ENCODE assay signal across 8 mouse cellular contexts in the genomic region with DNA sequence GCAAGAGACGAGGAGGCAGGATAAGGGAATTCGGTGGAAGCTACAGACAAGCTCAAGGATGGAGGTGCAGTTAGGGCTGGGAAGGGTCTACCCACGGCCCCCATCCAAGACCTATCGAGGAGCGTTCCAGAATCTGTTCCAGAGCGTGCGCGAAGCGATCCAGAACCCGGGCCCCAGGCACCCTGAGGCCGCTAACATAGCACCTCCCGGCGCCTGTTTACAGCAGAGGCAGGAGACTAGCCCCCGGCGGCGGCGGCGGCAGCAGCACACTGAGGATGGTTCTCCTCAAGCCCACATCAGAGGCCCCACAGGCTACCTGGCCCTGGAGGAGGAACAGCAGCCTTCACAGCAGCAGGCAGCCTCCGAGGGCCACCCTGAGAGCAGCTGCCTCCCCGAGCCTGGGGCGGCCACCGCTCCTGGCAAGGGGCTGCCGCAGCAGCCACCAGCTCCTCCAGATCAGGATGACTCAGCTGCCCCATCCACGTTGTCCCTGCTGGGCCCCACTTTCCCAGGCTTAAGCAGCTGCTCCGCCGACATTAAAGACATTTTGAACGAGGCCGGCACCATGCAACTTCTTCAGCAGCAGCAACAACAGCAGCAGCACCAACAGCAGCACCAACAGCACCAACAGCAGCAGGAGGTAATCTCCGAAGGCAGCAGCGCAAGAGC. TPM values are rescaled to one million over a fixed set of nuclear protein-coding genes. Genes with fewer than 3 reads are reported as not detected.
A peak's percentile ranks its signal among the peaks of the same experiment; 100 is the strongest.
DNase-seq lines count a peak whose midpoint lies in the region; ATAC-seq lines count a peak whose summit lies in the region.

No protein-coding gene starts in this region.

- H3K4me3 ChIP-seq in embryonic facial prominence, embryonic 15.5 days (replicated peaks) = peak overlapping the region; percentile 40
- peak overlapping the region; percentile 44 for H3K4me3 ChIP-seq in midbrain, embryonic 15.5 days

- WGBS in embryonic facial prominence, embryonic 15.5 days = 17% methylated on average over 30 of the region's 30 CpGs
- 34% methylated on average over 29 of the region's 30 CpGs for WGBS in midbrain, embryonic 15.5 days

- peak overlapping the region; percentile 69 for H3K4me2 ChIP-seq in embryonic facial prominence, embryonic 15.5 days (replicated peaks)
- peak overlapping the region; percentile 85 for H3K4me2 ChIP-seq in midbrain, embryonic 15.5 days

- H3K9ac ChIP-seq in embryonic facial prominence, embryonic 15.5 days = no peak overlapping the region
- H3K9ac ChIP-seq in midbrain, embryonic 15.5 days = peak overlapping the region; percentile 37

- H3K27me3 ChIP-seq in embryonic facial prominence, embryonic 15.5 days = peaks cover 29% of the 10 kb centered on the region
- H3K27me3 ChIP-seq in midbrain, embryonic 15.5 days (replicated peaks) = peaks cover 20% of the 10 kb centered on the region

- H3K27ac ChIP-seq in embryonic facial prominence, embryonic 15.5 days (replicated peaks) = no peak overlapping the region
- no peak overlapping the region for H3K27ac ChIP-seq in midbrain, embryonic 15.5 days

- no peaks in the 10 kb centered on the region; the same call in 1 of the 2 replicates for H3K4me1 ChIP-seq in embryonic facial prominence, embryonic 15.5 days
- H3K4me1 ChIP-seq in midbrain, embryonic 15.5 days = peaks cover 8% of the 10 kb centered on the region; the same call in 1 of the 2 replicates

- H3K36me3 ChIP-seq in embryonic facial prominence, embryonic 15.5 days = no peaks in the 10 kb centered on the region
- no peaks in the 10 kb centered on the region for H3K36me3 ChIP-seq in midbrain, embryonic 15.5 days (replicated peaks)

- no peak for ATAC-seq in embryonic facial prominence, embryonic 15.5 days (ENCODE audit: insufficient number of reproducible peaks, low FRiP score, low TSS enrichment, low read depth)
- ATAC-seq in midbrain, embryonic 15.5 days (replicated peaks) = peak; percentile 73

- DNase-seq in cerebellum, postnatal 25 days = peak; percentile 11 to 12
- DNase-seq in cerebellum, adult 8-10 months = no peak
- peak; percentile 12 for DNase-seq in MN1 (ENCODE audit: low spot score)
- DNase-seq in heart, postnatal 10 days = peak; percentile 6 to 11
- peak; percentile 4 for DNase-seq in kidney, postnatal 14 days
- DNase-seq in testis, postnatal 14 days (ENCODE audit: low spot score) = peak; percentile 3

- intact Hi-C loops in heart, postnatal 10 days (cut with DNase I) = loop anchor here (5.0 kb wide), 1 partner anchor 232 kb away; no protein-coding TSS in a partner anchor

- no peaks in the 10 kb centered on the region for H3K9me3 ChIP-seq in embryonic facial prominence, embryonic 15.5 days (replicated peaks)
- H3K9me3 ChIP-seq in midbrain, embryonic 15.5 days = no peaks in the 10 kb centered on the region

RNA-seq across cellular contexts. Expression of gene Ar, which starts 1.3 kb away (rescaled TPM):
- 1.1 and 1.3 TPM in 2 replicates for polyA plus RNA-seq in embryonic facial prominence, embryonic 15.5 days (2015; fragmentation: Nextera tagmentation; extraction: Ambion mirVana)
- 1 to 10 TPM; 1.6 to 2.1 TPM for total RNA-seq in heart, postnatal 10 days (2021)
- polyA plus RNA-seq in midbrain, embryonic 15.5 days (2015; fragmentation: Nextera tagmentation; extraction: Ambion mirVana) = 0.14 and 0.18 TPM in 2 replicates
